ENCODE assay signal across 20 mouse cellular contexts in genomic region chrX:74045107-74045506, GRCm38 (mm10). TPM values are rescaled to one million over a fixed set of nuclear protein-coding genes. Genes with fewer than 3 reads are reported as not detected.
A peak's percentile ranks its signal among the peaks of the same experiment; 100 is the strongest.
DNase-seq lines count a peak whose midpoint lies in the region; TF ChIP-seq lines count a peak whose summit lies in the region.
"Had no signal": no experiment of that assay in that cellular context is flagged by ENCODE, and none has a peak within 500 bp of the region (broad histone marks: within the 10 kb centered on the region; RNA-seq: fewer than 3 reads in every experiment).

No protein-coding gene starts in this region.

- intact Hi-C loops in gastrocnemius, adult 2 months (cut with DNase I), result no loop called here
- intact Hi-C loops in gastrocnemius, postnatal 14 days (cut with DNase I; ENCODE audit: low total_unique reads), result no loop called here

- H3K4me3 ChIP-seq in gastrocnemius, adult 2 months, result no peak overlapping the region
- H3K4me3 ChIP-seq: embryonic facial prominence, embryonic 12.5 days; erythroblast, embryonic 14.5 days; forebrain, embryonic 13.5 days; heart, embryonic 15.5 days; hindbrain, embryonic 15.5 days; left cerebral cortex, adult 2 months; midbrain, embryonic 10.5 days had no signal

- peak; percentile 41 for DNase-seq in gastrocnemius, adult 2 months
- no peak for DNase-seq in gastrocnemius, postnatal 14 days
- peak; percentile 44 for DNase-seq in testis, postnatal 10 days (ENCODE audit: low spot score)
- no peak for DNase-seq in testis, postnatal 14 days (ENCODE audit: low spot score)
- peak; percentile 44 for DNase-seq in adrenal gland, postnatal 14 days
- DNase-seq in urinary bladder, postnatal 25 days (ENCODE audit: low spot score), result no peak
- no peak for DNase-seq in liver
- DNase-seq: cerebellum, adult 11 months; gastrocnemius, postnatal 36 days; heart, postnatal 4 days; left cerebral cortex, postnatal 4 days; thymus, postnatal 25 days had no signal

- no peak overlapping the region for H3K27ac ChIP-seq in gastrocnemius, adult 2 months
- H3K27ac ChIP-seq: embryonic facial prominence, embryonic 12.5 days; forebrain, embryonic 13.5 days; heart, embryonic 15.5 days; hindbrain, embryonic 15.5 days; kidney, postnatal 0 days; left cerebral cortex, adult 2 months; midbrain, embryonic 10.5 days had no signal

- TF ChIP-seq CTCF in gastrocnemius, adult 2 months (IDR thresholded peaks at IDR 0.05), result no peak

RNA-seq across cellular contexts. Expression of gene Irak1, which starts 21.4 kb away (rescaled TPM):
- 10 to 100 TPM; 35.1 to 40.5 TPM for total RNA-seq in gastrocnemius, adult 2 months (2021)
- total RNA-seq in gastrocnemius, postnatal 14 days (2021), result 10 to 100 TPM; 40.3 to 41.2 TPM
- total RNA-seq in adrenal gland, postnatal 14 days (2021), result 101 and 105 TPM in 2 replicates

Comparison
In these comparisons a context has a peak if more than half of its experiments do, and no peak if none do; other contexts are left out.
1. DNase-seq: peak in gastrocnemius, adult 2 months (single experiment), testis, postnatal 10 days (single experiment) and adrenal gland, postnatal 14 days (single experiment); none in gastrocnemius, postnatal 14 days (single experiment), testis, postnatal 14 days (single experiment), urinary bladder, postnatal 25 days (single experiment) and liver (single experiment).